Mouse (Mus musculus) embryo, embryonic 11 days (tissue): ENCODE measurements at regions not wholly inside any gene's neighbourhood (a gene's known extent, or its start where the extent isn't known, plus 50 kb on each side); places are given as distances from the start of the nearest gene placed in this dataset.

ENCODE experiments used
- DNase-seq: peaks from one replicate; pipeline ENCODE4 v3.0.0-alpha.2; 2015

- no peak for DNase-seq
These were observed 417.6 kb downstream of the Plk2 start for GRCm38 (mm10) chr13:110812401-110812800.

DNA sequence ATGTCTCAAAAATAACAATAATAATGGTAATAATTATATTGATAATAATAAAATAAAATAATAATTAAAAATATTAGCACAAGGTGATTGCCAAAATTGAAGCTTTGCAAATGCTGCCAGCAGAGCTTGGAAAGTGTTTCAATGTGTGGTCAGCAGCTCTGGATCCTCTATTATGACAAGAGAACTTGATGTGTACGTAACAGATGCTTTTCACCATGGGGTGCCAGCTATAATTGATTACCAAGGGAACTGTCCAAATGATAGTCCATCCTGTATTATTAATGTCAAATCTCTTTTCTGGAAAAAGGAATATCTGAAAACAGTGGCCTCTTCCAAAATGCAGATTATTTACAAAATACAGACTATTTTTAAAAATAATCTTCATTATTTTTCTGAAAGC lies 419.2 kb downstream of the Plk2 start:
- DNase-seq, result no peak

DNA sequence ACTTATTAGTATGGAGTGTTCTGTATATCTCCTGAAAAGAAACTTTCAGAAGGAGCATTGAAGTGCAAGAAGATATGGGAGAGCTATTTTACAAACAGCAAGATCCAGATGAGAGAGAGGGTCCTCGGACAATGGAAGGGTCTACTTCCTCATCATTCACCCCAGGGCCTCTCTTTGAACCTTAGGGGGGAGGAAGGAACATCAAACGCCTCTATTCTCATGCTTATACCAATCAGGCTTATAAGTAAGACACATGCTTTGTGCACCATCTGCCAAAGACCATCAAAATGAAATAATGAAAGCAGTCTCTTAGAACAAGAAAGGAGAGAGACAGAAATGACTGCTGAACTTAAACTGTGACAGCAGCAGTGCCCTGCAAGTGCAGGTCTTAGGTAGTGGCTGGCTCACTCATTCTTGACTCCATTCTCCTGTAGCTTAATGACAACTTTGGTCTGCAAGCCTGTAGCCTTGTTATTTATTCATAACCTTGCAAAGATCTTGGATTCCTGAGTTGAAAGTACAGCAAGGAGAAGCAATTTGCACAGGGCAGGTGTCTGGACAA lies 424.5 kb downstream of the Plk2 start:
- DNase-seq, result no peak

- no peak for DNase-seq
These were observed 429.9 kb upstream of the Actbl2 start for GRCm38 (mm10) chr13:110824878-110825277.

GRCm38 (mm10) chr13:110832442-110832841 lies 422.4 kb upstream of the Actbl2 start:
- DNase-seq, result no peak

GRCm38 (mm10) chr13:110836936-110837335 lies 417.9 kb upstream of the Actbl2 start:
- peak; percentile 57 for DNase-seq

DNA sequence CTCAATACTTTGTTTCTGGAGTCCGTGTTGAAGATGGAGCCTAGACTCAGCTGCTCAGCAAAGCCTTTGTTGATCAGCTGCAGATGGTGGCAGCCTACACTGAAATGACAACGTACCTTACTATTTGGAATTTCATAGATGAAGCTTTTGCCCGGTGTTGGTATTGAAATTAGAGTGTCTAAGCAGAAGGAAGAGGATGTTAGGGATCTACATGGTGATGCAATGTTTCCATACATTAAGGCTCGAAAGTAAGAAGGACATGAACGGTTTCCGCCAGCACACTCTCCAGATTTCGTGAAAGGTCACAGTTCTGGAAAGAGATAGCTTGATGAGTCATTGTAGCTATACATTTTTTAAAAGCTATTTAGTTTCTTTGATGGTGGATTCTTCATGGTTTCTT lies 412.9 kb upstream of the Actbl2 start:
- no peak for DNase-seq

GRCm38 (mm10) chr13:110845695-110846094 lies 409.1 kb upstream of the Actbl2 start:
- DNase-seq, result no peak

- no peak for DNase-seq
These were observed 401.7 kb upstream of the Actbl2 start for GRCm38 (mm10) chr13:110852996-110853727.

DNA sequence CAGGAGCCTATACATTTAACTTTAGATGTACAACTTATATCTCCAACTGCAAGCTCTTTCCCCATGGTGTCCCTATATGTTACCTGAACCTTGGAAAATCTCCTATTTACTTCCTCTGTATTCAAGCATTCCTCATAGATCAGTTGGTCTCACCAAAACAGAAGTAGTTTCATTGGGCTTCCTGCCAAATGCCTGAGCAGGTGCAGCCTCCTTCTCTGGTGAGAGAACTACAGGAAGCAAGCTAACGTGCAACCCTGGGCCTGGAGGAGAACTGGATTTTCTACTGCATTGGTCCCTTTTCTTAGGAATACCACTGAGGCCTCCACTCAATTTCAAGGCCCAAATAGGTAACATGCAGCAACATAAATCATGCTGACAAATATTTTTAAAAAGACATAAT lies 400.6 kb upstream of the Actbl2 start:
- no peak for DNase-seq

GRCm38 (mm10) chr13:110865902-110866512 lies 388.8 kb upstream of the Actbl2 start:
- DNase-seq, result peak; percentile 36

GRCm38 (mm10) chr13:110866713-110867112 lies 388.1 kb upstream of the Actbl2 start:
- peak; percentile 30 for DNase-seq

DNA sequence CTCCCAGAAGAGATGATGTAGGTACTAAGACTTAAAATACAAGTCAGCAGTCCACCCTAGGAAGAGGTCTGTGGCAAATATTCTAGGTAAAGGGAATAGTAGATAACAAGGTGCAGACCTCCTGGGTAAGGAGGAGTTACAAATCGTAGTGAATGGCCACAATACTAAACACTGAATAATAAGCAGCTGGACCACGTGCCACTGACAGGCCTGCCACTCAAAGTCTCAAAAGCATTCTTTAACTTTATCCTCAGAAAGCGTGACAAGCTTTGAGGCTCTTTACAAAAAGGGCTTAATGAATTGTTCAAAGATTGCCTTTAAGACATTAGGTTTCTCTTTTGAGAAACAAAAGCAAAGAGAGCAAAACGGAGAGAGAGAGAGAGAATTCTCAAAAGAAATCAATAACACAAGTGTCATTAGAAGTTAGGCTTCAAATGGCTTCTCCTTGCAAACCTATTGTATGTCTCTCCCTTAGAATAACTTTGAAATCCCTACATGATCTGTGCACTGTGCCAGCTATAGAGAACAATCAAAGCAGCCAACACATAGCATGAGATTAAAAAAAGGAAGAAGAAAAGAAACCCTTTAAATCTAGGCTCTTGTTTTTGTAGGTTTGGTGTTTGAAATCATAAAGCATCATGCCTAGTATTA lies 383.6 kb upstream of the Actbl2 start:
- no peak for DNase-seq

GRCm38 (mm10) chr13:110871776-110872135 lies 383.1 kb upstream of the Actbl2 start:
- no peak for DNase-seq

GRCm38 (mm10) chr13:110881573-110881972 lies 373.2 kb upstream of the Actbl2 start:
- DNase-seq, result no peak

DNA sequence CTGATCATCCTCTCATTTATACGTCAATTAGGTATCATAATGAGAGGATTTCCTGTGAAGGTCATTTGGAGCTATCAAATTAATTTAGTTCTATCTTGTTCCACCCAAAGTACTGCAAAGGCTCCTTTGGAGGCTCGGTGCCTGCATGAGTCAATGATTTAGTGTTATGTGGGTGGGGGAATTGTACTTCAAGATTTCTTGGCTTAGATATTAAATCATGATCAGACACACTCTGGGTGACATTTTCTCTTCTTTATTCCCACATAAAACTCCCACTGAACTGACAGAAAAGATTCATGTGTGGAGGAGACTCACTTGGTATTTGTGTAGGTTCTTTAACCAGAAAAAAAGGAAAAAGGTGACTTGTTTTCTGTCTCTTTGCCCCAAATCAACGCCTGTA lies 372.6 kb upstream of the Actbl2 start:
- no peak for DNase-seq

GRCm38 (mm10) chr13:110882661-110883172 lies 372.1 kb upstream of the Actbl2 start:
- no peak for DNase-seq

- DNase-seq, result peak; percentile 45
These were observed 360.9 kb upstream of the Actbl2 start for GRCm38 (mm10) chr13:110893909-110894308.

GRCm38 (mm10) chr13:110895349-110895748 lies 359.5 kb upstream of the Actbl2 start:
- DNase-seq, result no peak

GRCm38 (mm10) chr13:110895900-110896299 lies 358.9 kb upstream of the Actbl2 start:
- DNase-seq, result no peak

DNA sequence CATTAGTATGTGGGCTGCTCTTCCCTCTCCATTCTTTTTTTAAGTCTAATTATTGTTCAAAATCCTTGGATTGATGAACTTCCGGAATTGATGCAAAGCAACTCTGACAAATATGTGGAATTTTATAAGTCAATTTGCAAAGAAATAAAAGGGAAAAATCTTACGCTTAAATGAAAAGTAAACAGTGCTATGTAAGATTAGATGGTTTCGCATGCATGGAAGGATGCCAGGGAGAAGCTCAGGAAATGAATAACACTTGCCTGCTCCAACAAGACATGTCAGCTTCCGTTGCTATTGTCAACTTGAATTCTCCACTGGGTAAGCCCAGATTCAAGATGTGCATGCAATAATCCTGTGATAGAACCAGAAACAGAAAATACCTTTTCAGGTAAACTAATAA lies 357.2 kb upstream of the Actbl2 start:
- DNase-seq, result no peak

DNA sequence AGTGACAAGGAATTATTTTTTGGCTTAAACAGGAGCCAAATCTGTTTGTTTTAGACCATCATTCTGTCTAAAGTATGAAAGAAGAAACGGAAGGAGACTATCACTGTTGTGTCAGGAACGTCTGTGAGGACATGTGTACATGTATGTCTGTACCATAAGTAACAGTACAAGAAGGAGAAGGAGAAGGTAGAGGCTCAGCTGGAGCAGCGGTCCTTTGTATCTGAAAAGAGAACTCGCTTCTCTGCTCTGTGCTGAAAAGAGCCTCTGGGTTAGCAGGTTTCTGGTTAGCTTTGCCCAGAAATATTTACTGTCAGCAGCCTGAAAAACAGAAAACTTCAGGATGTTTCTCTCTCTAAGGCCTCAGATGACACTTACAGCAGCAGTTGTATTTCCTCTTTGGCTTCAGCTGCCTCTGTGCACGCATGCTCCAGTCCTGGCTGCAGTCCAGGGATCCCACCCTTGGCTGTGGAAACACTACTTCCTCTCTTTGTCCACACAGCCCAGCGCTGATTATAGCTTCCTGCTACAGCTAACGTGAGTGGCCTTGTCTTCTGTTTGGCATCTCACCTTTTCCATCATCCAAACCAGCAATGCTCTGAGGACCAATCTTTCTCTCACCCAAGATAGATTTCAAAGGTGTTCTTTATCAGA lies 351.7 kb upstream of the Actbl2 start:
- no peak for DNase-seq

GRCm38 (mm10) chr13:110907319-110907955 lies 347.4 kb upstream of the Actbl2 start:
- peak; percentile 63 for DNase-seq
